Mouse (Mus musculus) B cell, adult 67 days (primary cell): ENCODE data around the gene Olfr20. TPM values are rescaled to one million over a fixed set of nuclear protein-coding genes. Genes with fewer than 3 reads are reported as not detected.

Experiments
- total RNA-seq, 2 experiments: library from RNA; stranded (reverse); gene quantifications; 4 replicates each; pipeline ENCODE4 v1.2.4; 2023

The Olfr20 gene
- total RNA-seq, result not detected

DNA sequence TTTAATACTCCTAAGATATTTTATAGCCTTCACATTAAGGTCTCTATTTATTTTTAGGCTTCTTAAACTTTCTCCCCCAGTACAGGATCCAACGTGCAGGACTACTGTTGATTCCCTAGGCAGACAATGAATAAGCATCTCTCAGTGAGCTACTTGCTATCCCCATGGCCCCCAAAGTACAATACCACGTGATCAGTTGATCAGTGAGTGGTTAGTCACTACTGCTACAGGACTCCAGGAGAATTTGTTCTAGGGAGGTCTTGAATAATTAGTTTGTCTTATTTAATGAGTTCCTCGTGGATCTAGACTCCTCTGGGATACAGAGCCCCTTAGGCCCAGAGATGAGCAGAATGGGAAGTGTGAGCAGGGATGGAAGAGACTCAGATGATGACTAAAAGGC is at the start of gene Olfr20:
Olfr20 (plus strand) TSS at position 301 of the 400 bp plus-strand sequence.

DNA sequence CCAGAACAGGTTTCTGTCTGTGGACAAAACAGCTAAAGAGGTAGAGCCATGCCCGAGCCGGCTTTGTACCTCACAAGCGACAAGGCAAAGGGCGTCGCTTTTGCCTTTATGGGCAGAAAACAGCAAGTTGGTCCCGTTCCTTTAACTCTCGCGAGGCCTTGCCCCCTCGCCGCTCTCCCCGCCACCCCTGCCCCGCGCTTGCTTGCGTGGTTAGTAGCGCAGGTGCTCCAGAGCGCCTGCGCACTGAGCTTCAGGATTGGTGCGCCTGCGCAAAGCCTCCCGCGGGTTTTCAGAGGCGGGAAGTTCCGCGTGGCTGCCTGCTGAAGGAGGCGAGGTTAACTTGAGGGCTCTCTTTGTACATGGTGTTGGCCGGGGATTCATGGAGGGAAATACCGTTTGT is 21.1 kb upstream of the Olfr20 start, which contains the start of the genes Aspa, Gm49340 and Spata22:
Aspa (minus strand) TSS at position 155 of the 400 bp plus-strand sequence.
Gm49340 (plus strand) TSS at position 300 of the 400 bp plus-strand sequence.
Spata22 (plus strand) TSS at position 300 of the 400 bp plus-strand sequence.

DNA sequence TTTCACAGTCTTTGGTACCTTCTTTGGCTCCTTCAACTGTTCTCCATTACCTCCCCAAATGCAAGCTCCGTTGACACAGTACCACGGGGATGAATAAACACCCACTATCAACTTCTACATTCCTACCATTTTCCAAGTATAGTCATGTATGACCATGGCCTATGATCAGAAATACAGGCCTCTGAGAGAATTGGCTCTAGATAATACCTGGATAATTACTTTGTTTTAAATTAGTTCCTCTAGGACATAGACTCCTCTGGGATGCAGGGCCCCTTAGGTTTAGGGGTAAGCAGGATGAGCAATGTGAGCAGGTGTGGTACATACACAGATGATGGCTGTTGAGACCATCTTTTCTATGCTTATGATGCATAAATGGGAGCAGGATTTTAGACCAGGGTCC is 20.4 kb downstream of the Olfr20 start, which contains the start of gene Olfr376:
Olfr376 (plus strand) TSS at position 301 of the 400 bp plus-strand sequence.

GRCm38 (mm10) chr11:73399514-73399913 is 48.9 kb downstream of the Olfr20 start, which contains the start of gene Olfr1:
Gene Olfr1 (minus strand): TSS chr11:73399614.

Other genes with a start within 250 kb of the Olfr20 start
- 1 to 10 TPM; 3.4 to 4.6 TPM for gene Haspin, start 212.5 kb upstream of the Olfr20 start, total RNA-seq
- not detected for gene P2rx5, start 190.4 kb upstream of the Olfr20 start, total RNA-seq
- 10 to 100 TPM; 42.3 to 46.3 TPM for gene Emc6, start 173.7 kb upstream of the Olfr20 start, total RNA-seq
- 1 to 10 TPM; 6.8 to 7.4 TPM for gene Tax1bp3, start 173.7 kb upstream of the Olfr20 start, total RNA-seq
- gene Ctns, start 151.7 kb upstream of the Olfr20 start, total RNA-seq, result 10 to 100 TPM; 22.2 to 25.9 TPM
- 1 to 10 TPM; 2.9 to 3.6 TPM for gene Shpk, start 151.3 kb upstream of the Olfr20 start, total RNA-seq
- gene Trpv1, start 116.5 kb upstream of the Olfr20 start, total RNA-seq, result under 1 TPM in 1 of 2 experiments, not detected in 1; 0.21 TPM
- gene Trpv3, start 83.4 kb upstream of the Olfr20 start, total RNA-seq, result not detected
- gene Aspa, start 21.2 kb upstream of the Olfr20 start, total RNA-seq, result not detected
- not detected for gene Gm49340, start 21.0 kb upstream of the Olfr20 start, total RNA-seq
- gene Spata22, start 21.0 kb upstream of the Olfr20 start, total RNA-seq, result not detected
- not detected for gene Olfr376, start 20.5 kb downstream of the Olfr20 start, total RNA-seq
- gene Olfr1, start 48.8 kb downstream of the Olfr20 start, total RNA-seq, result not detected
- gene Olfr378, start 77.7 kb downstream of the Olfr20 start, total RNA-seq, result not detected
- not detected for gene Olfr380, start 106.7 kb downstream of the Olfr20 start, total RNA-seq
- not detected for gene Olfr381, start 140.8 kb downstream of the Olfr20 start, total RNA-seq
- not detected for gene Olfr382, start 166.4 kb downstream of the Olfr20 start, total RNA-seq
- not detected for gene Olfr385, start 242.2 kb downstream of the Olfr20 start, total RNA-seq
- gene Olfr384, start 247.8 kb downstream of the Olfr20 start, total RNA-seq, result not detected